Mouse (Mus musculus) erythroblast, embryonic 14.5 days (primary cell): ENCODE results near the gene Ros1.

ENCODE experiments used
- GATA1 ChIP-seq: IDR thresholded peaks from 2 replicates; pipeline ENCODE4 v1.6.1; 2012; ENCODE audit warnings: low read length, inconsistent platforms, mixed read lengths
- TAL1 ChIP-seq: IDR thresholded peaks from 3 replicates; pipeline ENCODE4 v1.6.1; 2012; ENCODE audit warnings: low read length, inconsistent platforms, mixed read lengths

DNA sequence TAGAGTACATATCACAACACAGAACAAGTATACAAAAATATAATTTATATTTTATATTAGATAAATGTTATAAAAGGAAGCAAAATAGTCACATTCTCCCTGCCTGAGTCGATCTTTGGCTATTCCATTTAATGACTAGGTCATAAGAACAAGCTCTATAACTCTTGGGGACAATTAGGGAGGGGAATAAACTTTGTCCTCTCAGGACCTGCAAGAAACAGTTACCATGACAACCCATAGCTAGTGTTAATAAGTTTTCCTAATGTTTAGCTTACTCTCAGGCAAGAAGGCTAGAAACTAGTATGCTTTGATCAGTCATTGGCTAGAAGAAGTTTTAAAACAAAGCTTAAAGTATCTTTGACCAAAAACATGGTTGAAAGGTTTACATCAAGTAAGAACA is 93.8 kb downstream of the Ros1 start:
- TF ChIP-seq GATA1 (no peak), TAL1 (no peak)
